Mouse (Mus musculus): Measurements from ENCODE around the gene Dpp7.
A peak's percentile ranks its signal among the peaks of the same experiment; 100 is the strongest.

Dpp7 gene

DNA sequence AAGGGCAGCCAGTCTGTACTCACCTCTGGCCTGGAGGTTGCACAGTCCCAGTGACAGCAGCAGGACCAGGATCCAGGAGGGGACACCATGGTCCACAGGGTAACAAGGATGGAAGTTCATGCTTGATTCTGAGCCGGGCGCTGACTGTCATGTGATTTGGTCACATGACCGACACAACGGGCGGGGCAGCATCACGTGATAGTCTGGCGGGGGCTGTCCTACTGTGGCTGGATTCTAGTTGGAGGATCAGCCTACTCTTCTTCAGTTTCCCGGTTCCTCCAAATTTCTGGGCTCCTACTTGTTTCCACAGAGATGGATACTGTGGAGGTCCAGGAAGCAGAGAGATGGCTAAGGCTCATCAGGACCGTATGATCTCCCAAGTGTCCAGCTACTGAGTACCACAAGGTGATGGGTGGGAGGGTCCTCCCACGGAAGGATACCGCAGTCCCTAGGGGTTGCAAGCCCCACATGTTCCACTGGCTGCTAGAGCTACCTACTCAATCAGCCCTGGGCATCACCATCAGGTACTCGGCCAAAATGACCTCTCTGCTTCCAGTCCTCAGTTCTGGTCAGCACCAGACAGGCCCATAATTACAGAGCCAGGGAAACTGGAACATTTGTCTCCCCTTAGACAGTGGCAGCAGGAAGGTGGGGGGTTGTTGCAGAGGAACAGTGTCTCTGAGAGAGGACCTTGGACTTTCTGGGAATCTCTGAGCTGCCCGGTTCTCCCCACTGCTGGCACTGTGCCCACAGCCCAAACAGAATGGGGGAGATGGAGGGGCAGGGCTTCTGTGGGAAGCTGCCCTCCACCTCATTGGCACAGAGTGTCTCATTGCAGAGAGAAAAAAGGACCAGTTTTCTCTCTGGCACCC is at the start of gene Dpp7:
TSS of gene Dpp7 (minus strand) at position 152 of the 872 bp plus-strand sequence.
- DNase-seq (ENCODE audit: low spot score), result peak; percentile 88

DNA sequence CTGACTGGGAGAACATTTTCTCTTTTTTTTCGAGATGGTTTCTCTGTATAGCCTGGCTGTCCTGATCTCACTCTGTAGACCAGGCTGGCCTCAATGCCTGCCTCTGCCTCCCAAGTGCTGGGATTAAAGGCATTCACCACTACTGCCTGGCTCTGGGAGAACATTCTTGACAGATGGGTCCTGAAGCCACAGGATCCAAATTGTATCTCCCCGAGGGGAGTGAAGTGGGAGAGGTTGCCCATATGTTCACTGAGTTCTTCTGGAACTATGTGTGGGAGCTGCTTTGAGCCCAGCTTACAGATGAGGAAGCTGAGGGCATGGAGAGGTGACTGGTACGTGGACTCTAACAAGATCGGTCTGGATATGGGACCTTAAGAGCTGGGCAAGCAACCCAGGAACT is 47.8 kb upstream of the Dpp7 start:
- DNase-seq (ENCODE audit: low spot score), result no peak

DNA sequence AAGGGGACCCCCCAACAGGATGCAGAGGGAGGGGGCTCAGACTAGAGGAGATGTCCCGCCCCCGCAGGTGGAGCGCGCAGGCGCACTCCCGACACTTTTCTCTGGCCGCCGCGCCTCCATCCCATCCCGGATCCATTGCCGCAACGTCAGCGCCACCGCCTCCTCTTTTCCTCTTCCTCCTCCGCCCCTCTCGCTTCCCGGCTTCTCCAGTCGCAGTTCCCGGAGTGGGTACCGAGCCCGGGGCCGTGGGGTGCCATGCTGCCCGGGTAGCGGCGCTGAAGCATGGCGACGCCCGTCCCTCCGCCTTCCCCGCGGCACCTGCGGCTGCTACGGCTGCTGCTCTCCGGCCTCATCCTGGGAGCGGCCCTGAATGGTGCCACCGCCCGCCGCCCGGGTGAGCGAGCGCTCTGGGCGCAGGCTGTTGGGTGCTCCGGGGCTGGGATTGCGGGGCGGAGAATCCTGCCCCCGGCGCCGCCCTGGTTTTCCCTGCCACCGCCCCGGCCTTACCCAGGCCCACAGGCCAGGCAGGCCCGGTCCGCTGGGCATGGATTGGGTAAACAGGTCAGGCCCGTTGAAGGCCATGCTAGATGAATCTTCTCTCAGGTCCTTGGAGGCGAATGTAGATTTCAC is 46.9 kb upstream of the Dpp7 start:
- DNase-seq (ENCODE audit: low spot score), result peak; percentile 77

DNA sequence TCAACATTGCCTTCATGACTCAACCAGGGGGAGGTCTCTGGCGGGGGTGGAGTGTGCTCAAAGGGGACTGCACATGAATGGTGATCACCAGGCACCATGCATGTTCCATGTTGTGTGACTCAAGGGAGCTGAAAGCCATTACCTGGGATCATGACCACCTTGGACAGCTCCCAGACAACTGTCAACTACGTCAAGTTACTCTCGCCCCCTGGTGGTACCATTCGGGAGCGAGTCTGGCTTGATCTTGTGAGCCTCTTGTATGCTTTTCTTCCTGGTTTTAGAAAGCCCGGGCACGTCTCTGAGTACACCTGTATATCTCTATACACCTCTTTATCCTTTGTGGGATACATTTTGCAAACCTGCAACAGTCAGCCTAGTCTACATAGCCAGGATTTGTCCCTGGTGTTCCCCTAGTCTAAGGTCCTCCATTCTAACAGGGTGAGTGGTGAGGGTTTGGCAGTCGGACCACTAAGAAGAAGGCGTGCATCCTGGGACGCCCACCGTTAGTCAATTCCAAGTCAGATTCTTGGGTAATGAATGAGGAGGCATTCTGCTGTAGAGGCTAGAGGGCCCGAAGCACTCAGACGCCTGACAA is 46.3 kb upstream of the Dpp7 start:
- peak; percentile 87 for DNase-seq (ENCODE audit: low spot score)

DNA sequence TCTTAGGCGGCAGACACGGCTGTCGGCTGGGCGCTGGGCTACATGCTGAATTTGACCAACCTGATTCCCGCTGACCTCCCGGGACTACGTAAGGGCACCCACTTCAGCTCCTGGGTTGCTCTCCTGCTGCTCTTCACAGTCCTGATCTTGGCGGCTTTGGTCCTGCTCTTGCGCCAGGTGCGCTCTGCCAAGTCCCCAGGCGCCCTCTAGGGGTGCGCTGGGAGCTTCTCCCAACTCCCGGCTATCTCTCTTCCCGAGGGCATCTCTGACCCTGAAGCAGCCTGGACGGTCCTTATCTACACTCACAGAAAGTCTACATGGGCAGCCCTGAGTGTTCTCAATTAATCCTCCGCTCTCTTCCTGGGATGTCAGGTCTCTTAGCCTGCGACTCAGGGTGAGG is 44.6 kb upstream of the Dpp7 start:
- DNase-seq (ENCODE audit: low spot score), result peak; percentile 70

DNA sequence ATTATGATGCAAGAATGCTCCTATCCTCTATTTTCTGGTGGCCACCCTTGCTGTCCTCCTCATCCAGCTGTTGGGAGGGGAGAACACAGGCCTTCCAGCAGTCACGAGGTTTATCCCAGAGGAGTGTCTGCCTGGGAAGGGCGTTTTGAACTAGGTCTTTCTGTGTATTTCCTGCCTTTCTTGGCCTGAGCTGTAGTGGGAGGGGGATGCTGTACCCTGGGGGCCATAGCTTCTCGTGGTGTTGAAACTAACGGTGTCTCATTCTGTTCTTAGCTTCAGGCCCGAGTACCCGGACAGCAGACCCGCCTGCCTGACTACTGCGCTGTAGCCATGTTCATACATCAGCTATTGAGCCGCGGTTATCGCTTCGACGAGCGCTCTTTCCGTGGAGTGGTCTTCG is 44.1 kb upstream of the Dpp7 start:
- DNase-seq (ENCODE audit: low spot score), result no peak

DNA sequence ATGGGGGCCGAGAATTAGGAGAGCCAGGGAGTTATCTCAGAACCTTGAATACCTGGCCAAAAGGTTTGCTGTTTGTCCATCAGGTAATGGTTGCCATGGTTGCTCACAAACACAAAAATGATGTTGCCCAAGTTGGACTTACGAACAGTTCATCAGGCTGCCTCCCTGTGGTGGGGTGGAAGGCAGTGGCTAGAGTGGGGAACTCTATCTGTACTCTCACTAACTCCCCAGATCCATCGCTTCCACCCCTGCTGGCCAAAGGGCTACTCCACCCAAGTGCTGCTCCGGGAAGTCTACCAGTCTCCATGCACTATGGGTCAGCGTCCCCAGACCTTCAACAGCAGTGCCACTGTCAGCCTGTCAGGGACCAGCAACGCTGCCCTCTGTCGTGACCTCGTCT is 42.9 kb upstream of the Dpp7 start, which contains the start of gene Npdc1:
TSS of gene Npdc1 (plus strand) at position 301 of the 400 bp plus-strand sequence.
- DNase-seq (ENCODE audit: low spot score), result no peak

DNA sequence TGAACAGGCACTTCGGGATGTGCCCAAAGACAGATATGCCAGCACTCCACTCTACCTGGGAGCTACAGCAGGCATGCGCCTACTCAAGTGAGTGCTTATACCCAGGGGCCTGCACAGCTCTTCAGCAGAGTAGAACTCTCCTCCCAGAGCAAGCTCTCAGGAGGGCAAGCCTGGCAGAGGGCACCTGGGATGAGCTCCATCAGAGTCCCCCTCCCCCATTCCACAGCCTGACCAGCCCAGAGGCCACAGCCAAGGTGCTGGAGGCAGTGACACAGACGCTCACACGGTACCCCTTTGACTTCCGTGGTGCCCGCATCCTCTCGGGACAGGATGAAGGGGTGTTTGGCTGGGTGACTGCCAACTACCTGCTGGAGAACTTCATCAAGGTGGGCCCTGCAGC is 41.9 kb upstream of the Dpp7 start:
- no peak for DNase-seq (ENCODE audit: low spot score)

DNA sequence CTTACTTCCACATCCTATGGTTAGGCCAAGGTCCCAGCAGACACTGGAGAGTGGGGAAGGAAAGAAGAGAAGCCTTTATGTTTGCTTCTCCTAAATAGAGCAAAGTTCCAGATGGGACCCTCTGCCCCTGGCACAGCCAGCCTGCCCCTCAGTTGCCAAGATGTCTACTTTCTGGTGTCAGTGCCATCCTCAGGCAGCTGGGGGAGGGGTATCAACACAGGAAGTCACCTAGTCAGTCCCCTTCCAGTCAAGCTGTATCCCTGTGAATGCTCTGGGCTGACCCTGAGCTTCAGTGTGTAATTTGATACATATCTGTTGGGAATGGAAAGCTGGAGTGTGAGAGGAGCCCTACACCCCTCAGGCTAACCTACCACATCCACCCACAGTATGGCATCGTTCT is 40.9 kb upstream of the Dpp7 start:
- no peak for DNase-seq (ENCODE audit: low spot score)

DNA sequence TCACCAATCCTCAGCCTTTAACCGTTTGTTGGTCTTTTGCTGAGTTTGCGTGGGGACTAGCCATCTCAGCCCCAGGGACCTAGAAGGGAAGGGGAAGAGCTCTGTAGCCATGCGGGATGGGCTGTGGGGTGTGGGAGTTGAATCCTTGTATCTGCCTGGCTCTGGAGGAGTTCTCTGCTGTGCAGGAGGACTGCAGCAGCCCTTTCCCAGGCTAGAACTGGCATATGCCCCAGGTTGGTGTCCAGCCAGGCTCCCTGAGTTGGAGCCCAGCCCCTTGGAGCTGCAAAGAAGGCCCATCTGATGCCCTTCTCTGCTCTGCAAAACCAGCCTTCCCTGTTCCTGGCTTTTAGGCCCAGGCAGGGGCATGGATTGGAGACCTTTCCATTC is 40.4 kb upstream of the Dpp7 start:
- no peak for DNase-seq (ENCODE audit: low spot score)

DNA sequence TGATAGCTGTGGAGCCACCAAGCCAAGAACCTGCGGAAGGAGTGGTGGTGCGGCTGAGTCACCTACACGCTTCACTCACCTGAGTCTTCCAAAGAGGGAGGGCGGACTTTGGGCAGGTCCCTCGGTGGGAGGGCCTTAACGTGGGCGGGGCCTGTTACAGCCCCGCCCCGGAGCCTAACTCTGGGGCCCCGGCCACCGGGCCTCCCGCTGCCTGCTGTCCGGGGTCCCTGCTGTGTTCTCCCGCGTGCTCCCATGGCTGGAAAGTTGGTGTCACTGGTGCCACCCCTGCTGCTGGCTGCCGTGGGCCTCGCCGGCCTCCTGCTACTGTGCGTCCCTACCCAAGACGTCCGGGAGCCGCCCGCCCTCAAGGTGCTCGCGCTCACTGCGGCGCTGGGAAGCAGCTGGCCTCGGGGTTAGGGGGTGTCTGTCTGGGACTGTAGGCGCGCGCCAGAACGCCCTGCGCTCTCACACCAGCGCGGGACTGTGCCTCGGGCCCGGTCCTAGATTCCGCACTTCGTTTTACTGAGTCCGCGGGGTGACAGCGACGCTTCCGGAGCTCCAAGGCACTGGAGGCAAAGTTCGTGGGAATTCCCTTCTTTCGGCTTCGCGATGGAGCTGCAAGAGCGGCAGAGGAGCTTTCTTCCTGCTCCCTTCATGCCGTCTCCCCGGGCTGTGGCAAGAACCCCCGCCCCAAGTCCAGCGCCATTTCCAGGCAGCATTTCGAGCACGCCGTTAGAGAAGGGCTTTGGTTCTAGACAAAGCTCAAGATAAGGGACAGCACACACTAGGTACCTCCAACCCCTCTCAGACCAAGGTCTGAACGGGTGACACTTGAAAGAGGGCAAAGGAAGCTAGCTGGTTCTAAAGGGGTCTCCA is 39.8 kb upstream of the Dpp7 start, which contains the start of gene Entpd2:
TSS of gene Entpd2 (plus strand) at position 154 of the 876 bp plus-strand sequence.
- peak; percentile 30 for DNase-seq (ENCODE audit: low spot score)

DNA sequence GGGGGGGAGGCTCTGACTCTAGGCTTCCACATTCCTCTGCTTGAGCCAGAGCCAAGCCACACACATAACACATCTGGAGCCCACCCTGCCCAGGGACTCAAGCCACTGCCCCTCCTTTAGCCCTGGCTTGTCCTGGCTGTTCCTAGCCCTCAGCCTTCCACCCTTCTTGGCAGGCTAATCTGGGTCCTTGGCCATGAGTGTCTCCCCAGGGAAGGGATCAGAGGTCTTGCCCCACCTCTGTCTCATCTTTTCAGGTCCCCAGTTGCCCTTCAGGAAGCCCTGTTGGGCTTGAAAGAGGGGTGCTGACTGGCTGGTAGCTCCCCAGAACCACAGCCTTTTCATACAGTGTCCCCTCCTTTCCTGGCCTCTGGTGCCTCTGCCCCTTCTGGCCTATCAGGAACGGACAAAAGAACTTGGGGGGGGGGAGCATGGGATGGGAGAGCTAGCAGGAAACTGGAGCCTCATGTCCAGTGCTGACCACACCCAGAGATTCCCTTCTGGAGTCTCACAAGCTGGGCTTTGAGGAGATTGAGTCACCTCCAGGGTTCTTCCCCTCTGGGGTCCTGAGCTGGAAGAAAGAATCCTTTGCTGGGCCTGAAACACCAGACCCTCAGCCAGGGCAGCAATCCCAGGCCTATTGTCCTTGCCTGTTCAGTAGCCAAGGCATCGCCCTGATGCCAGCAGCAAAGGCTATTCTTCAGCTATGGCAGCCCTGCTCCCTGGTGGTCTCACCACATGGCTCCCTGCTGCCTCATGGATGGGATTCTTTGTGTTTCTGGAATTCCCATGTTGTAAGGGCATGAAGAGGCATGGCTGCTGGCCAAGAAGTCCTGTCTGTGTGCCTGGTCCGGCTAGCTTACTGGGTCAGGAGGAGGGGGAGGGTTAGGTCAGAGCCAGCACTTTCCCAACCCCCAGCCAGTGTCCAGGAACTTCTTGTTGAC is 38.4 kb upstream of the Dpp7 start:
- DNase-seq (ENCODE audit: low spot score), result peak; percentile 49

DNA sequence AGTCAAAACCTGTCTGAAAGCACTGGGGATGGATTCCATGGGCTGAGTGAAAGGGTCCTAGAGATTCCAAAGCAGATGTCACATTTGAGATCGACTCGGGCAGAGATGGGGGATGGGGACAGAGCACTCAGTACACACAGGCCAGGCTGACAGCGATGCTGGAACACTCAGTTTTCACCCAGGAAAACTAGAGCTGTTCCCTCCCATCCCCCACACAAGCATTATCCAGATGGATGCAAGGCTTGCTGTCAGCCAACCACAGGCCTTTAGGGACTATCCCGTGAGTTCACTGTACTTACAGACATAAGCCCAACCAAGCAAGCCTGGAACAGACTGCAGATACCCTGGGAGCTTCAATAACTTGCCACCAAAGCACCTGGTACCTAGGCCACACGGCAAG is 35.1 kb upstream of the Dpp7 start:
- peak; percentile 45 for DNase-seq (ENCODE audit: low spot score)

DNA sequence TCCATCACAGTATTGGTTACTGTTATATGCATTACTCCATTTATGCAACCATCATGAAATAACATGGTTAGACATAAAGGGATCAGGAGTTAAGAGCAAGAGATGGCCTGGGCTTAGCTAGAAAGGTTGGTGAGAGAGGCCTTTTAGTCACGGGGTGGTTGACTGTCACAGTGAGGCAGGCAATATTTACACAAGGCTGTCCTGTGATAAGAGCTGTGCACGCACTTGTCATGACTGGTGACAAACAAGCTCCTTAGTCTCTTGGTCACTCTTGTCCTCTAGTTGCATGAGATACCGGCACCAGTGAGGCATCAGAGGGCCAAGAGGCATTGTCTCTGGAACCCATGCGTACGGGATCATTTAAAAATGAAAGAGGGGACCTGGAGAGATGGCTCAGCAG is 28.3 kb upstream of the Dpp7 start:
- DNase-seq (ENCODE audit: low spot score), result no peak

DNA sequence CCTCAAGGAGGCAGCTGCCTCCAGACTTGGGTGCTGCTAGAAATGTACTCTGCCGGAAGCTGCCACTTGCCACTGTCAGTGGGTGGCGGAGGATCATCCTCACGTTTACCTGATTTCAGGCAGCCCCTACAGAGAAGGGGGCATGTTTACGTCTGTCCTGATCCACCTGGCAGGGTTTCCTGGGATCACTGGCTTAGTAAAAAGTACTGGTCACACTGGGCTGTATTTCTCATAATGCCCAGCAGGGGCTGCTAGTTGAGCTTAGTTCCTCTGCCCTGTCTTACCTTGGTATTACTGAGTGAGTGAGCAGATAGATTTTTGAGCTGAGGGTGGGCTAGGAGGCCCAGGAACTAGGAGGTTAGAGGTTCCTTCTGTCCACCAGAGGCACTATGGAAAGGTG is 20.4 kb upstream of the Dpp7 start:
- peak; percentile 70 for DNase-seq (ENCODE audit: low spot score)

DNA sequence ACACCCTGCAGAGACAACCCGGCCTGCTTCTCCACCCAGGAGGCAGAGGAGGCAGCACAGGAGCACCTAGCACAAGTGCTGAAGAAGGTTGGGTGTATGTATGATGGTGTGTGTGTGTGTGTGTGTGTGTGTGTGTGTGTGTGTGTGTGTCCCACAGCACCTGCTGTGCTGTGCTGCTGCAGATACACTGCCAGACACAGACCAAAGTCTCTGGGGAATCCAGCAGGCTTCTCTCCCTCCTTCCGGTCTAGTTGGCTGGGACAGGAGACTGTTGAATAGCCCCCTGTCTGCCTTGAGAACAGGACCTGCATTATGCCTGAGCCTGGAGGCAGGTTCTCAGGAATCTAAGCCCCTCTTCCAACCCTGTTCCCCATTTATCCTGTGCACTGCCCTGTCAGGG is 17.3 kb upstream of the Dpp7 start:
- peak; percentile 68 for DNase-seq (ENCODE audit: low spot score)

DNA sequence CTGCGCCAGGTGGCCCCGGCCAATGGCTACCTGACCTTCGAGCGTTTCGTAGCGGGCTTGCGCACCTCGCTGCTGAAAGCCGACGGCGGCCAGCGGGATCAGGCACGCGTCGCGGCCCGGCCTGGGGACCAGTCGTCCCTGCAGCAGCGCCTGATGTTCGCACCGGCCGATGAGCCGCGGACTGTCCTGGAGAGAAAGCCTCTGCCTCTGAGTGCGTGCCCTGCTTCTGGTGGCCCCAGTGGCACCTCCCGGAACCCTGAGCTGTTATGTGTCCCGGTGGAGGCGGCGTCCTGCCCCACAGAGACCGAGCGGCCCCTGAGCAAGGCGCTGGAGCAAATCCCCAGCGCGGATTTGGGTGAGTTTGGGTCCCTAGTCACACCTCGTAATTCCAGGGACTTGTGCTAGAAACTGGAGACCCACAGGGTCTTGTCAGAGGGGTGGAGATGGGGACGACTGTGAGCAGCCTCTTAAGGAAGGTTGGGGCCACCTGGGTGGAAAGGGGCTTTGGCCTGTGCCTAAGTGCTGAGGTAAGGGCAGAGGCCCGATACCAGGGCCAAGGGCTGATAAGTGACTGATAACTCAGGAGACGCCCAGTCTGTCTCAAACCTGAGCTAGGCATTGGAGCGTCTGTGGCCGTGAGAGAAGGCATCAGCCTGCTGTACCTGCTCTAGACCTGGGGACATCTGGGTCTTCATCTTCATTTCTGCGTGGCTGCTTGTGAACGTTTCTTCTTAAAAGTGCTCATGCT is 16.7 kb upstream of the Dpp7 start:
- DNase-seq (ENCODE audit: low spot score), result no peak

DNA sequence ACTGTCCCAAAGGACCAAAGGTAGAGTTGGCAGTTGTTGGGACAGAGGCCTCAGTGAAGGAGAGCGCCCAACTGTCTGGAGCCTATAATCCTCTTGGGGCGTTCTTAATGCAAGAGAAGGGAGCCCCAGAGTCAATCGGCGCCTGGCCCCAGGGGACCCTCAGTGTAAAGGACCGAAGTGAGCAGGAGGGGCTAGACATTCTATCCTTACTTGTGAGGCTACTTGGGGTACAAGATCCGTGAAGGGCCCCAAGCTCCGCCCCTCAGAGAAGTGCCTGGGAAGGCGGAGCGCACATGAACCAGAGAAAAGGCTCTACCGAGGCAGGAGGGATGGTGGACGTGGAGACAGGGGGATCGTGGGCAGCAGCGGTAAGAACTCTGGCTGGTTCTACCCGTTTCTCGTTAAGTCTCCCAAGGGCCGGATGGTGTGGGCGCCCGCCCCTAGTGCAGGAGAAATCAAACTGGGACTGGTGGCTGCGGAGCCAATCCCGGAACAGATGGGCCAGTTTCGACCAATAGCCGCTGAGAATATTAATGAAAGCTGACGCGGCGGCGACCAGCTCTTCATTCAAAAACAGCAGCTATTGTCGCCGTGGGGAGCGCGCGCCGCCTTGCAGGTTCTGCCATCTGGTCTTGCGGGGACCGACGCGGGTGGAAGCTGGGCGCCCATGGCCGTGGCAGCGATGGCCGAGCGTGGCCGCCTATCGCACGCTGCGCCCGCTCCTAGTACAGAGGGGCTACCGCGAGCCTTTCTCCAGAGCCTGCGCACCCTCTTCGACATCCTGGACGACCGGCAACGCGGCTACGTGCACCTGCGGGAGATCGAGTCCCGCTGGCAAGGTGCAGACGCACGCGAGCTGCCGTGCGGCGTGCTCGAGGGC is 15.8 kb upstream of the Dpp7 start, which contains the start of gene Sapcd2:
TSS of gene Sapcd2 (plus strand) at position 558 of the 880 bp plus-strand sequence.
- peak; percentile 84 for DNase-seq (ENCODE audit: low spot score)

DNA sequence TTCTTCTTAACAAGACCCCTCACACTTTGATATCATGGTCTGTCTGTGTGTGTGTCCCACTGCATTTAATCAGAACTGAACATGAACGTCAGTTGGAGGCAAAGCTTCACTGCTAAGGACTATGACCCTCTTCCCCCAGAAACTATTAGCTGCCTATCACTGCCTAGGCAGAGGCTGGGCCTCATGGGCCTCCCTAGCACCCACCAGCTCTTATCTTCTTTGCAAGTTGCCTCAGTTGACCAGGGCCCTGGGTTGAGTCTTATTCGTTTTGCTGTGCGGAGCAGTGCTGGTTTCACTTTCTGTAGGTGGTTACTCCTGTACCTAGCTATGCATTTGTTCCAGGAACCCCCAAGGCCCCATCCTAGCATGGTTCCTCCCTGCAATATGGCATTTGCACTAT is 13.8 kb upstream of the Dpp7 start:
- no peak for DNase-seq (ENCODE audit: low spot score)
